Mouse (Mus musculus): ENCODE results near the gene Fetub. TPM values are rescaled to one million over a fixed set of nuclear protein-coding genes. Genes with fewer than 3 reads are reported as not detected.

The Fetub gene
- polyA plus RNA-seq (2014; fragmentation: Nextera tagmentation; extraction: Ambion mirVana) = not detected in 2 replicates

GRCm38 (mm10) chr16:22918034-22918433 lies at the start of gene Fetub:
Gene Fetub (plus strand): TSS chr16:22918334.
- DNase-seq (ENCODE audit: low spot score) (no peak), ATAC-seq (replicated peaks; ENCODE audit: low FRiP score, low TSS enrichment, low read depth) (no peak)
- Histone ChIP-seq H3K4me3 (ENCODE audit: low read depth, low read length) (no peak within 1 kb of the TSS), H3K27me3 (replicated peaks; ENCODE audit: control insufficient read depth, insufficient read depth, low read length) (no peaks in the 10 kb centered on the region), H3K4me1 (replicated peaks; ENCODE audit: control insufficient read depth, insufficient read depth, low read length) (no peaks in the 10 kb centered on the region), H3K9ac (ENCODE audit: low read length) (no peak within 1 kb of the TSS), H3K9me3 (ENCODE audit: control insufficient read depth, low read length) (no peaks in the 10 kb centered on the region), H3K36me3 (ENCODE audit: control insufficient read depth, insufficient read depth, low read length) (no peaks in the 10 kb centered on the region), H3K27ac (ENCODE audit: low read depth) (no peak within 1 kb of the TSS), H3K4me2 (ENCODE audit: low read length) (no peak within 1 kb of the TSS)
- 86% methylated on average over 5 of the region's 5 CpGs for WGBS

- no peak for ATAC-seq (replicated peaks; ENCODE audit: low FRiP score, low TSS enrichment, low read depth)
- no peak overlapping the region for H3K9ac ChIP-seq (ENCODE audit: low read length)
- no peak overlapping the region for H3K4me3 ChIP-seq (ENCODE audit: low read depth, low read length)
- DNase-seq (ENCODE audit: low spot score) = no peak
- WGBS = 94% methylated on average over 8 of the region's 8 CpGs
- H3K9me3 ChIP-seq (ENCODE audit: control insufficient read depth, low read length) = no peaks in the 10 kb centered on the region
- peaks cover 63% of the 10 kb centered on the region for H3K36me3 ChIP-seq (ENCODE audit: control insufficient read depth, insufficient read depth, low read length)
- no peaks in the 10 kb centered on the region for H3K27me3 ChIP-seq (replicated peaks; ENCODE audit: control insufficient read depth, insufficient read depth, low read length)
- no peaks in the 10 kb centered on the region for H3K4me1 ChIP-seq (replicated peaks; ENCODE audit: control insufficient read depth, insufficient read depth, low read length)
- no peak overlapping the region for H3K4me2 ChIP-seq (ENCODE audit: low read length)
- H3K27ac ChIP-seq (ENCODE audit: low read depth) = no peak overlapping the region
Measured at GRCm38 (mm10) chr16:22872397-22872796, 45.7 kb upstream of the Fetub start.

GRCm38 (mm10) chr16:22873369-22873768 lies 44.8 kb upstream of the Fetub start:
- Histone ChIP-seq H3K4me1 (replicated peaks; ENCODE audit: control insufficient read depth, insufficient read depth, low read length) (no peaks in the 10 kb centered on the region), H3K4me3 (ENCODE audit: low read depth, low read length) (no peak overlapping the region), H3K36me3 (ENCODE audit: control insufficient read depth, insufficient read depth, low read length) (peaks cover 54% of the 10 kb centered on the region), H3K27me3 (replicated peaks; ENCODE audit: control insufficient read depth, insufficient read depth, low read length) (no peaks in the 10 kb centered on the region), H3K27ac (ENCODE audit: low read depth) (no peak overlapping the region), H3K4me2 (ENCODE audit: low read length) (no peak overlapping the region), H3K9ac (ENCODE audit: low read length) (no peak overlapping the region), H3K9me3 (ENCODE audit: control insufficient read depth, low read length) (no peaks in the 10 kb centered on the region)
- no peak for ATAC-seq (replicated peaks; ENCODE audit: low FRiP score, low TSS enrichment, low read depth)
- DNase-seq (ENCODE audit: low spot score) = no peak
- WGBS = 80% methylated on average over 4 of the region's 4 CpGs

DNA sequence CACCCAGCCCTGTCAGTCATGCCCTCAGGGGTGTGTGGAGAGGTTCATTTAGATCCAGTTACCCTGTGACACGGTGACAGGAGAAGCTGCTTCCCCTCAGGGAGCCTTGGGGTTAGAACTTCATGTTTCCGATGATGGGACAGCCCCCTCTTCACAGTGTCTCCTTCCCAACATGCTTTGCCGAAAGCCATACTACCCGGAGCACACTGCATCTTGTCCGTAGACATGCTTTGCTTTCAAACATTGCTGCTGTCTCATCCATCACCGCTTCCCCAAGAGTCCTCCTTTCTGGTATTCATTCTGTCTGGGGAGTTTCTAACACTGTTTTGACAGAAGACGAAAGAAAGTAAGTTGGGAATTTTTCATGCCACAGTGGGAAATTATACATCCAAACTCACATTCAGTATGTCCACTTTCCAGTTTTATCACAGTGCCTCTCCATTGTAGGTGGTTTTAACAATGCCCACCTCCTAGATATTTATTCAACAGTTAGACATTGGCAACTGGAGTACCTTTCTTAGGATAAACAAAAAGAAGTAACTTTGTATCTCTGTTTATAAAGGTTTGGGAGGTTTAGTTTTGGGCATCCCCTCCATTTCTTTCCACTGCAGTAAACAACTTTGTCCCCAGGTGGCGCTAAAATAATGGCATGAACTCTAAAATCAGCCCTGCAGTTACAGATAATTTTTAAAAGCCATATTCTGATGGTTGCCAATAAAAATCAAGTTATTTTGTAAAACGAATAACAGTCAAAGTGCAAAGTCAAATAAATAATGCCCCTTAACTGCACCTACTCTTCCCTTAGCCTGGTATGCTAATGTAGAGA lies 41.7 kb upstream of the Fetub start:
- H3K4me2 ChIP-seq (ENCODE audit: low read length) = no peak overlapping the region
- no peaks in the 10 kb centered on the region for H3K27me3 ChIP-seq (replicated peaks; ENCODE audit: control insufficient read depth, insufficient read depth, low read length)
- no peak overlapping the region for H3K9ac ChIP-seq (ENCODE audit: low read length)
- no peaks in the 10 kb centered on the region for H3K9me3 ChIP-seq (ENCODE audit: control insufficient read depth, low read length)
- no peak overlapping the region for H3K4me3 ChIP-seq (ENCODE audit: low read depth, low read length)
- DNase-seq (ENCODE audit: low spot score) = peak; percentile 74
- H3K27ac ChIP-seq (ENCODE audit: low read depth) = no peak overlapping the region
- no peaks in the 10 kb centered on the region for H3K4me1 ChIP-seq (replicated peaks; ENCODE audit: control insufficient read depth, insufficient read depth, low read length)
- no peak for ATAC-seq (replicated peaks; ENCODE audit: low FRiP score, low TSS enrichment, low read depth)
- WGBS = 44% methylated on average over 9 of the region's 9 CpGs
- peaks cover 23% of the 10 kb centered on the region for H3K36me3 ChIP-seq (ENCODE audit: control insufficient read depth, insufficient read depth, low read length)

DNA sequence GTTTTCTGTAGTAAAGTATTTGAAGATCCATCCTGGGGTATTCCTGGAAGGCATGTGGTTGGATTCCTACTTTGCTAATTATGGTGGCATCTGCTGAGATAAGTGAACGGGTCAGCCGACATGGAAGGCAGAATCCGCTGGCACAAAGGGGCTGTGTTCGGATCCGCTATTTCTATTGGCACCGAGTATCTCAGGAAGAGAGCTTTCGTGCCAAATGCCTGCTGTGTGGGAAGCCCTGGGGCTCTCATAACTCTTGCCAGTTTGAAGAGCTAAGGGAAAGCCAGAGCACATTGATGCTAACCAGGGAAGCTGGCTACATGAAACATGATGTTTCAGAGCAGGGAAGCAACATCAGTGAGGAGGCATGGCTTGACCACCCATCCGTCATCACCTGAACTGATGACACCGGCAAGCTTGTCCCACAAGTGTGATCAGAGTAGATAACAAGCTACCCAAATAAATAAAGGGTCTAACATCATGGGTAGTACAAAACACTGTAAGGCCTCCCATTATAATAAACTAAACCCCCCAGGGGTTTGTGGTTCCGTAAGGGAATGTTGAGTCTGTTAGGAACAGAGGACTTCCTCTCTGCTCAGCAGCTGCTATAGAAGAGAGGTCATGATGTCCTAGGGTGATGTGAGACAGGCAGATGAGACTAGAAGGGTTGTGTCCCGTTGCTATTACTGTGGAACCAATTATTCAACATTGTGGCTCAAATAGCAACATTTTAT lies 40.3 kb upstream of the Fetub start:
- Histone ChIP-seq H3K9ac (ENCODE audit: low read length) (no peak overlapping the region), H3K9me3 (ENCODE audit: control insufficient read depth, low read length) (no peaks in the 10 kb centered on the region), H3K27me3 (replicated peaks; ENCODE audit: control insufficient read depth, insufficient read depth, low read length) (no peaks in the 10 kb centered on the region), H3K4me3 (ENCODE audit: low read depth, low read length) (no peak overlapping the region), H3K36me3 (ENCODE audit: control insufficient read depth, insufficient read depth, low read length) (peaks cover 9% of the 10 kb centered on the region), H3K4me1 (replicated peaks; ENCODE audit: control insufficient read depth, insufficient read depth, low read length) (no peaks in the 10 kb centered on the region), H3K4me2 (ENCODE audit: low read length) (no peak overlapping the region), H3K27ac (ENCODE audit: low read depth) (no peak overlapping the region)
- no peak for ATAC-seq (replicated peaks; ENCODE audit: low FRiP score, low TSS enrichment, low read depth)
- no peak for DNase-seq (ENCODE audit: low spot score)
- WGBS = 80% methylated on average over 11 of the region's 11 CpGs

GRCm38 (mm10) chr16:22878716-22879115 lies 39.4 kb upstream of the Fetub start:
- Histone ChIP-seq H3K36me3 (ENCODE audit: control insufficient read depth, insufficient read depth, low read length) (0 out of 2 replicates have a peak, but pooled peaks cover 3% of the 10 kb centered on the region), H3K4me1 (replicated peaks; ENCODE audit: control insufficient read depth, insufficient read depth, low read length) (no peaks in the 10 kb centered on the region), H3K4me3 (ENCODE audit: low read depth, low read length) (no peak overlapping the region), H3K9me3 (ENCODE audit: control insufficient read depth, low read length) (no peaks in the 10 kb centered on the region), H3K27ac (ENCODE audit: low read depth) (no peak overlapping the region), H3K9ac (ENCODE audit: low read length) (no peak overlapping the region), H3K4me2 (ENCODE audit: low read length) (no peak overlapping the region), H3K27me3 (replicated peaks; ENCODE audit: control insufficient read depth, insufficient read depth, low read length) (no peaks in the 10 kb centered on the region)
- WGBS = 85% methylated on average over 7 of the region's 7 CpGs
- DNase-seq (ENCODE audit: low spot score) (no peak), ATAC-seq (replicated peaks; ENCODE audit: low FRiP score, low TSS enrichment, low read depth) (no peak)

DNA sequence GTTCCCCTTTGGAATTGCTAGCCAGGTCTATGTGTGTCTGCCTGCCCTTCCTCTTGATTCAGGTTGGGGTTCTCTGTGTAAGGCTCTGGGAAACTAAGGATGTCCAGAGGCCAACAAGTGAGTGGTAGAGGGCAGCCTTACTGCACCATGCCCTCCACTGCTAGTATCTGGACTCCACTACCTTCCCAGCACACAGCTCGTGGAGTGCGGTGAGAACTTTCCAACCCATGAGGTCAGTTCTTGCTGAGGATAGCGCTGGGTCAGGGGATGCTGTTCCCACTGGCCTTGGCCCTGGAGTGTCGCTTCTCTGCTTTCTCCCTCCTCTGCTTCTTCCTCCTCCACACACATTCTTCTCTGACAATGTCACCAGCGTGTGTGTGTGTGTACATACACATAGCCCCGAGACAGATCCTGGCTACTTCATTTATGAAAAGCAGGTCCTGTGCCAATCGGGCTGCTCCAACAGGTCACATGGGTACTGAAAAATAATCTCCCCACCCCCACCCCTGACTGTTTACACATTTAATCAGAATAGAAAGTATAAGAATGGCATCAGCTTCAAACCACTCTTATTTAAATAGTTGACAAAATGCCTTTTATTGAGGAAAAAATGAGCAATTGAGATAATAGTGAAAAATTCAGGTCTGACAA lies 38.1 kb upstream of the Fetub start:
- Histone ChIP-seq H3K4me2 (ENCODE audit: low read length) (no peak overlapping the region), H3K27me3 (replicated peaks; ENCODE audit: control insufficient read depth, insufficient read depth, low read length) (no peaks in the 10 kb centered on the region), H3K9me3 (ENCODE audit: control insufficient read depth, low read length) (no peaks in the 10 kb centered on the region), H3K4me1 (replicated peaks; ENCODE audit: control insufficient read depth, insufficient read depth, low read length) (no peaks in the 10 kb centered on the region), H3K4me3 (ENCODE audit: low read depth, low read length) (no peak overlapping the region), H3K36me3 (ENCODE audit: control insufficient read depth, insufficient read depth, low read length) (no peaks in the 10 kb centered on the region), H3K9ac (ENCODE audit: low read length) (no peak overlapping the region), H3K27ac (ENCODE audit: low read depth) (no peak overlapping the region)
- no peak for ATAC-seq (replicated peaks; ENCODE audit: low FRiP score, low TSS enrichment, low read depth)
- WGBS = 53% methylated on average over 7 of the region's 7 CpGs
- DNase-seq (ENCODE audit: low spot score) = no peak

DNA sequence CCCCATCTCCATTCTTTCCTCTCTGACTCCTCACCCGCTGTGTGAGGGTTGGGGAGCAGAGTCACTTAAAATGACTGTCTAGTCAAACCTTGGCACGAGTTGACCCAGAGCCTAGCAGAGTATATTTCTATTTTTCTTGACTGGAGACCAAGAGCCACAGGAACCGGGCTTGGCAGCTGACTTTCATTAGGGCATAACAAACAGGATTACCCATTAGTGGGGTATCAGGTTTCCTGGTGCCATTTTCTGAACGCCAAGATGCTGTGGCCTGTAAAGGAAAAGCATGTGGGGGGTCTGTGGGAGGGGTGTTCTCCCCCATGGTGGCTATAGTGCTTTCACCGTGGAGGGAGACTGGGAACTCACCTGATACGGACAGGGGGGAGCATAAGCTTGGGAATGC lies 37.2 kb upstream of the Fetub start:
- H3K9me3 ChIP-seq (ENCODE audit: control insufficient read depth, low read length) = no peaks in the 10 kb centered on the region
- ATAC-seq (replicated peaks; ENCODE audit: low FRiP score, low TSS enrichment, low read depth) (no peak), DNase-seq (ENCODE audit: low spot score) (no peak)
- 31% methylated on average over 6 of the region's 6 CpGs for WGBS
- no peak overlapping the region for H3K4me2 ChIP-seq (ENCODE audit: low read length)
- no peaks in the 10 kb centered on the region for H3K27me3 ChIP-seq (replicated peaks; ENCODE audit: control insufficient read depth, insufficient read depth, low read length)
- no peak overlapping the region for H3K4me3 ChIP-seq (ENCODE audit: low read depth, low read length)
- no peaks in the 10 kb centered on the region for H3K36me3 ChIP-seq (ENCODE audit: control insufficient read depth, insufficient read depth, low read length)
- no peak overlapping the region for H3K9ac ChIP-seq (ENCODE audit: low read length)
- H3K27ac ChIP-seq (ENCODE audit: low read depth) = no peak overlapping the region
- no peaks in the 10 kb centered on the region for H3K4me1 ChIP-seq (replicated peaks; ENCODE audit: control insufficient read depth, insufficient read depth, low read length)
